Mouse (Mus musculus) midbrain, embryonic 14.5 days (tissue): ENCODE results near the gene Dlgap1. TPM values are rescaled to one million over a fixed set of nuclear protein-coding genes. Genes with fewer than 3 reads are reported as not detected.

ENCODE experiments used
- ATAC-seq: fragments of 200-750 bp; cut with Nextera tagmentation; 2 replicates; pipeline ENCODE4 v1.8.0; 2017; ENCODE audit warnings: moderate number of reproducible peaks, moderate library complexity; ENCODE audit not compliant: low FRiP score, low TSS enrichment
- DNase-seq: peaks from one replicate; pipeline ENCODE4 v3.0.0-alpha.2; 2015
- H3K27ac ChIP-seq: fragments of 300-500 bp; sonication (generic); replicated peaks from 2 replicates; pipeline ENCODE4 v1.5.1; 2014; ENCODE audit warnings: mild to moderate bottlenecking, low read depth, low read length, moderate library complexity
- H3K27me3 ChIP-seq: fragments of 300-500 bp; sonication (generic); 2 replicates; pipeline ENCODE4 v1.6.1; 2014; ENCODE audit warnings: low read length, control low read depth, mixed read lengths; ENCODE audit not compliant: control insufficient read depth, insufficient read depth
- H3K36me3 ChIP-seq: fragments of 300-500 bp; sonication (generic); 2 replicates; pipeline ENCODE4 v1.6.1; 2014; ENCODE audit warnings: low read length, control low read depth; ENCODE audit not compliant: control insufficient read depth, insufficient read depth
- H3K4me1 ChIP-seq: fragments of 300-500 bp; sonication (generic); 2 replicates; pipeline ENCODE4 v1.6.1; 2014; ENCODE audit warnings: mild to moderate bottlenecking, antibody characterized with exemption, low read length, control low read depth; ENCODE audit not compliant: control insufficient read depth, insufficient read depth
- H3K4me2 ChIP-seq: fragments of 300-500 bp; sonication (generic); 2 replicates; pipeline ENCODE4 v1.6.1; 2014; ENCODE audit warnings: mild to moderate bottlenecking, low read length, moderate library complexity
- H3K4me3 ChIP-seq: fragments of 300-500 bp; sonication (generic); replicated peaks from 2 replicates; pipeline ENCODE4 v1.5.1; 2014; ENCODE audit warnings: low read depth, low read length
- H3K9ac ChIP-seq: fragments of 300-500 bp; sonication (generic); replicated peaks from 2 replicates; pipeline ENCODE4 v1.6.1; 2014; ENCODE audit warnings: mild to moderate bottlenecking, low read length, moderate library complexity
- H3K9me3 ChIP-seq: fragments of 300-500 bp; sonication (generic); 2 replicates; pipeline ENCODE4 v1.6.1; 2016; ENCODE audit warnings: low read length, control low read depth, mixed read lengths; ENCODE audit not compliant: control insufficient read depth
- WGBS: fragments of 180-500 bp; shearing (Covaris S2); extraction: QIAGEN DNeasy Blood & Tissue Kit; methylation state at CpG from one replicate; pipeline ENCODE4 v1.1.7; 2014; 5-methylcytosine and 5-hydroxymethylcytosine counted together
- polyA plus RNA-seq: library from polyadenylated mRNA; unstranded; fragments of >200 nt; fragmentation: Nextera tagmentation; extraction: Ambion mirVana; gene quantifications from 2 replicates; pipeline ENCODE4 v1.2.1, GENCODE M21; 2014

Dlgap1 gene
- polyA plus RNA-seq, 1 experiment from 2014 or later = 15.7 TPM

DNA sequence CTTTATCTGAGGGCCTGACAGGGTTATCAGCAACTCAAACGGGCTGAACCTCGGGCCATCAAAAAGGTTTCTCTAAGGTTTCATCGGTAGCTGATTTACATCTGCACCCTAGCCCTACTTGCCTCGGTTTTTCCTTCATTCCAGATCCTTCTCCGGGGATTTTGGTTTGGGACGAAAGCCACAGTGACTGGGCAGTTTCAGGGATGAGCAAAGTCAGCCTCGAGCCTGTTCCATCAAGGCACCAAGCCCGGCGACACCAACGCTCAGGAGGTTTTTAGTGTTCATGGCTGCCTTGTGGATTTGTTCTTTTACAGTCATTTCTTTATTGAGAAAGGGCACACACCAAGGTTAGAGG, 779.6 kb downstream of the Dlgap1 start:
- ATAC-seq (no peak), DNase-seq (no peak)
- H3K4me3 ChIP-seq = no peak overlapping the region
- peaks cover 14% of the 10 kb centered on the region; the same call in 1 of the 2 replicates for H3K4me1 ChIP-seq
- H3K9ac ChIP-seq = peak overlapping the region; percentile 0; the same call in 1 of the 2 replicates
- H3K4me2 ChIP-seq = peak overlapping the region; percentile 49
- no peak overlapping the region for H3K27ac ChIP-seq
- H3K27me3 ChIP-seq = peaks cover 34% of the 10 kb centered on the region
- H3K36me3 ChIP-seq = no peaks in the 10 kb centered on the region
- H3K9me3 ChIP-seq = no peaks in the 10 kb centered on the region
- WGBS = 4% methylated on average over 10 of the region's 10 CpGs

DNA sequence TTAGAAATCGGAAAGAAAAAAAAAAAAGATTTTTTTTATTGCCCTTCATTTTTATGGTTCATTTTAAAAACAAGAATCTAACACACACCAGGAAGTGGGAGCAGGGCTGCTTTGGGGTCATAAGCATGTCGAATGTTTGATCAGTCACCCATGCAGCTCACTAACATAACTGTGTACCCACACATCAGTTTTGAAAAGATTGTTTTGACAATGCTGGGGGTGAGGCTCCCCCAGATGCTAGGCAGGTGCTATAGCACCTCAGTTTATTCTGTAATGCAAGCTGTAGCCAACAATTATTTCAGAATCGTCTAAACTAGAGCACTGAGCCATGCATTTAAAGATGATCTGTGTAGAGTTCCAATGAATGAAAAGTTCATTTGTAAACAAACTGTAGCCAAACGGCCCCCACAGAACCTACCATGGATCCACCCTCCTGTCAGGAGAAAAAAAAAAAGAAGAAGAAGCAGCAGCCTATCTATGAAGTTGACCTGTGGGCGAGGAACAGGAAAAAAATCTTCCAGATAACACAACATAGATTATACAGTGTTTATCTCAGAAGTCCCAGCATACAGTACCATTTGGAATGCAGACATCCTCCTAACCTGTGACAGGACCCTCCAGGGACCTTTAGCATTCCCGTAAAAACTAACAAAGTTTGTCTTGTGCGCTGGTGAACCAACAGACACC, 780.2 kb downstream of the Dlgap1 start:
- H3K27me3 ChIP-seq = peaks cover 37% of the 10 kb centered on the region

DNA sequence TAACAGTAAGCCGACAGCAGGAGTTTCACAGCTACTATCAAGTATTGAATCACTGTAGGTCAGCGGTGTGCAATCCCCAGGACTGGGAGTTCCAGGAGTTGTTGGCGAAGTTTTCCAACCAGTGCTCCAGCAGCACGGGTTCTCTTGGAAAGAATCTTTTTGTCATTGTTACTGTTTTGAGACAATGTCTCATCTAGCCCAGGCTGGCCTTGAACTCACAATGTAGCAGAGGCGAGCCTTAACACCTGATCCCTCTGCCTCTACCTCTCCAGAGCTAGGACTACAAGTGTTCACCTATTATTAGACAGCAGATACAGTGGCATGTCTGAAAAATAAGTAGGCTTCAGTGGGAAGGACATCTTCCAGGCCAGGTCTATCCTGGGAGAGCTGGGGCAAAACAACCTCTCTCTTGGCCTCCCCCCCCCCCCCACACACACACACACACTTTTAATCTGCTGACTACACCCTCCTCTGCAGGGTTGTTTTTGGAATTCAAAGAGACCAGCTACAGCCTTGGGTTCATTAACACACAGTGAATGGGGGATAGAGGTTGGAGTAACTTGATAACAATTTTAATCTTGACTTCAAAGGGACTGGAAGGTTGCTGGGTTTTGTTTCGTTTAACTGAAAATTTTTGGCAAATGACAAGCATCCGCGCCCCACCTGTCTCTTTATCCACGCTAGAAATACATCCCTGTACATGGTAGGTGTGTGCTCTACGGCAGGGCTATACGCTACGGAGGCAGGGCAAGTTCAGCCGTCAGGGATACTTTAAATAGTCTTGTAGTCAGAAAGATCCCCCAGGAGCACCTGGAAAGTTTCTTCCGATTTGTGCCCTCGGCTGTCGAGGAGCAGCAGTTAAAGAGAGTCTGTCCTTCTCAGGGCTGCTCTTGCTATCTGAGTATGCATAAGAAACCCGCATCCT, 781.6 kb downstream of the Dlgap1 start:
- Histone ChIP-seq H3K27me3 (peaks cover 43% of the 10 kb centered on the region), H3K4me1 (peaks cover 14% of the 10 kb centered on the region; the same call in 1 of the 2 replicates), H3K36me3 (no peaks in the 10 kb centered on the region), H3K9me3 (no peaks in the 10 kb centered on the region), H3K9ac (no peak overlapping the region; the same call in 1 of the 2 replicates), H3K27ac (no peak overlapping the region), H3K4me3 (0 out of 2 replicates have a peak overlapping the region, but pooled peaks have one; percentile 20), H3K4me2 (peak overlapping the region; percentile 50)
- ATAC-seq = no peak
- DNase-seq = no peak
- WGBS = 38% methylated on average over 17 of the region's 17 CpGs

More for the DNA sequence above, 780.2 kb downstream of the Dlgap1 start:
- H3K36me3 ChIP-seq = no peaks in the 10 kb centered on the region
- DNase-seq (no peak), ATAC-seq (no peak)
- no peak overlapping the region for H3K4me2 ChIP-seq
- peaks cover 14% of the 10 kb centered on the region; the same call in 1 of the 2 replicates for H3K4me1 ChIP-seq
- no peak overlapping the region for H3K4me3 ChIP-seq
- H3K27ac ChIP-seq = no peak overlapping the region
- H3K9me3 ChIP-seq = no peaks in the 10 kb centered on the region
- no peak overlapping the region for H3K9ac ChIP-seq
- 45% methylated on average over 7 of the region's 7 CpGs for WGBS

DNA sequence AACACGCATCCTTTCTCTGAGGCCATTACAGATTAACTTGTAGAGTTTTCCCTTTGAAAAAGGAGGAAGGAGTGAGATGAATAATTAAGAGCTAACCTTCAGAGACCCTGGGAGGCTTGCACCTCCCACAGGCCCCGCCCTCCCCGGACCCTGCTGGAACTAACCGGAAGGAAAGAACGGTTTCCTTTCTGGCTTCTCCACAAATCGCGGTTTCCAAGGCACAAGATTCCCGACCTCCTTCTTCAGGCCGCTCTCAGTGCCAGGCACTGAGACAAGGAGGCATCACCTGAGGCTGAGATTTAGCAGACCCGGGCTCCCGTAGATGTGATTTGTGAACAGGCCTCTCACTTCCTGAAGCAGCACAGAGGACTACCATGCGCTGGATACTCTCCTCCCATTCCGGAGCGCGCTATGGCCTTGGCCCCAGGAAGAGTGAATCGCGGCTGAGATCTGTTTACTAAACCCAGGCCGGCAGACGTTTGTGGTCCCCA, 782.3 kb downstream of the Dlgap1 start:
- WGBS = 5% methylated on average over 19 of the region's 19 CpGs
- Histone ChIP-seq H3K9me3 (no peaks in the 10 kb centered on the region), H3K9ac (no peak overlapping the region; the same call in 1 of the 2 replicates), H3K36me3 (no peaks in the 10 kb centered on the region), H3K27me3 (peaks cover 43% of the 10 kb centered on the region), H3K27ac (no peak overlapping the region), H3K4me1 (peaks cover 18% of the 10 kb centered on the region; the same call in 1 of the 2 replicates), H3K4me3 (0 out of 2 replicates have a peak overlapping the region, but pooled peaks have one; percentile 20), H3K4me2 (peak overlapping the region; percentile 50)
- ATAC-seq (no peak), DNase-seq (peak; percentile 57)

DNA sequence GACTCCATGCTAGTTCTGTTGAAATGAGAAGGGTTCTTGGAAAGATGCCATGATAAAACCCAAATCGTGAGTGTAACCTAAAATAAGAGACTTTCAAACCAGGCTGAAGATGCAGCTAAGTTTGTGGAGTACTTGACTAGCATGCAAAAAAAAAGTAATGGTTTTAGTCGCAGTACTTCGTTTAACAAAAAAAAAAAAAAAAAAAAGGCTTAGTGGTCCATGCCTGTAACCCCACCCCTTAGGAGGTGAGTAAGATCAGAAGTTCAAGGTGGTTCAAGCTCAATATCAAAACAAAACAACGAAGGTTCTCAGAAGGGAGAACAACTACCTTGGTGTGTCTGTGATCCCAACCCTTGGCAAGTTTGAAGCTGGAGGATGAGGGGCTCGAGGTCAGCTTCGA, 782.8 kb downstream of the Dlgap1 start:
- 57% methylated on average over 6 of the region's 6 CpGs for WGBS
- Histone ChIP-seq H3K27me3 (peaks cover 39% of the 10 kb centered on the region), H3K4me2 (peak overlapping the region; percentile 50), H3K4me1 (peaks cover 18% of the 10 kb centered on the region; the same call in 1 of the 2 replicates), H3K9me3 (no peaks in the 10 kb centered on the region), H3K27ac (no peak overlapping the region), H3K36me3 (no peaks in the 10 kb centered on the region), H3K4me3 (0 out of 2 replicates have a peak overlapping the region, but pooled peaks have one; percentile 20), H3K9ac (no peak overlapping the region; the same call in 1 of the 2 replicates)
- ATAC-seq (no peak), DNase-seq (no peak)

DNA sequence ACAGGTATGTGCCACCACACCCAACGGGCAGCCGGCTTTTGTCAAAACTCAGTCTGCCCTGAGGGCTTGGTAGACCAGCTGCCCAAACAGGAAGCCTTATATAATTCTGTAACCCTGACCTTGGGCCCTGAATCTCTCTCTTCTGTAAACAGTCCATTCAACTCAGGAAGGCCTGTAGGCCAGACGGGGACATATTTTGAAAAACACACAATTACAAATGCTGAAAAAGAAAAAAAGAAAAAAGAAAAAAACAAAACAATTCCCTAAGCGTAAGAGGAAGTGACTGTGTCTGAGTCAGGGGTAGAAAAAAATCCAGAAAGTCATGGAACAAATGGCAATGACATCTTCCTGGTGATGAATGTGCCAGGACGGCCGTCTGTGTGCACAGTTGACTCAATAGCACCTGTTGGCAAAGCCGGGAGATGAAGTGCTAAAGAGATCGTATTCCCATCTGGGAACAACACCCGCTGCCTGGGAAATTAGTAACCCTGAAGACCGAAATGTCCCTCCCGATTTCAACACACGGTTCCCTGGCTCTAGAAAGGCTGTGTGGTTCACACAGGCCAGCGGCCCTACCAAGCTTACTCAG, 784.7 kb downstream of the Dlgap1 start:
- Histone ChIP-seq H3K9me3 (no peaks in the 10 kb centered on the region), H3K4me2 (no peak overlapping the region), H3K27ac (no peak overlapping the region), H3K9ac (no peak overlapping the region), H3K4me1 (peaks cover 9% of the 10 kb centered on the region; the same call in 1 of the 2 replicates), H3K27me3 (peaks cover 37% of the 10 kb centered on the region), H3K36me3 (no peaks in the 10 kb centered on the region), H3K4me3 (no peak overlapping the region)
- 88% methylated on average over 13 of the region's 13 CpGs for WGBS
- ATAC-seq (no peak), DNase-seq (no peak)

DNA sequence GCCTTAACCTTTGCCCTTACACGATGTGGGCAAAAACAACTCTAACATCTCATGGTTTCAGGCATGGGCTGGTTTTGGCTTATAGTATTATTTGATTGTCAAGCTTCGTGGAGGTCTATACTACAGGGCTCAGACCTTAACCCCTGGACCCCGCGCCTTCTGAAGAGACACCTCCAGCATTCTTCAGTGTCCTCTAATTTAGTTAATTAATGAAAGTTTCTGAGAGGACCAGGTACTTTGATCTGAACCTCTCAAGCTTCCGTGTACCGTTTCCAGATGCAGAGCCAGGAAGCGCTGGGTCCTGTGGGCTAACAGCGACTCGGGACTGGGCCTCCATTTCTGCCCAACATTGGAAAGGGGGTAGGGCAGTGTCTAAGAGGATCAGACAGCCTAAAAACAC, 785.2 kb downstream of the Dlgap1 start:
- Histone ChIP-seq H3K9me3 (no peaks in the 10 kb centered on the region), H3K27ac (no peak overlapping the region), H3K36me3 (no peaks in the 10 kb centered on the region), H3K4me3 (no peak overlapping the region), H3K27me3 (peaks cover 32% of the 10 kb centered on the region), H3K4me2 (no peak overlapping the region), H3K4me1 (peaks cover 9% of the 10 kb centered on the region; the same call in 1 of the 2 replicates), H3K9ac (no peak overlapping the region)
- no peak for DNase-seq
- no peak for ATAC-seq
- 83% methylated on average over 9 of the region's 9 CpGs for WGBS

DNA sequence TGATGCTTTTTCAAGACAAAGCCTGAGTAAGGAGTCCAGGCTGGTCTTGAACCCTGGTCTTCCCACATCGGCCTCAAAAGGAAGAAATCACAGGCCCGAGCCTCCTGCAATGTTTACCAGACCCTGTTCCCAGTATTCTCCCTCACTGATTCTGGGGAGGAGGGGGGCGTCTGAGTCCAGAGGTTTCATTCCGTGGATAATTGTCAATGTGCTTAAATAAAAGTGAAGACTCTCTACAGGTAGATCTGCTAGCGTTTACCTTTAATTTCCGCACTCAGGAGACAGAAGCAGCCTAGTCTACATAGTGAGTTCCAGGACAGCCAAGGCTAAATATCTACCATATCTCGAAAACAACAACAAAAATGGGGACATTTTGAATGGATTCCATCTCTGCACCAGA, 785.8 kb downstream of the Dlgap1 start:
- WGBS = 54% methylated on average over 7 of the region's 7 CpGs
- no peak for ATAC-seq
- no peaks in the 10 kb centered on the region for H3K9me3 ChIP-seq
- DNase-seq = no peak
- H3K4me1 ChIP-seq = peaks cover 9% of the 10 kb centered on the region; the same call in 1 of the 2 replicates
- no peak overlapping the region for H3K4me3 ChIP-seq
- no peak overlapping the region for H3K9ac ChIP-seq
- H3K27me3 ChIP-seq = peaks cover 26% of the 10 kb centered on the region
- H3K4me2 ChIP-seq = 0 out of 2 replicates have a peak overlapping the region, but pooled peaks have one; percentile 56
- no peak overlapping the region for H3K27ac ChIP-seq
- no peaks in the 10 kb centered on the region for H3K36me3 ChIP-seq
